Comparison of ENCODE assay signal across 8 mouse cellular contexts in the genomic region with DNA sequence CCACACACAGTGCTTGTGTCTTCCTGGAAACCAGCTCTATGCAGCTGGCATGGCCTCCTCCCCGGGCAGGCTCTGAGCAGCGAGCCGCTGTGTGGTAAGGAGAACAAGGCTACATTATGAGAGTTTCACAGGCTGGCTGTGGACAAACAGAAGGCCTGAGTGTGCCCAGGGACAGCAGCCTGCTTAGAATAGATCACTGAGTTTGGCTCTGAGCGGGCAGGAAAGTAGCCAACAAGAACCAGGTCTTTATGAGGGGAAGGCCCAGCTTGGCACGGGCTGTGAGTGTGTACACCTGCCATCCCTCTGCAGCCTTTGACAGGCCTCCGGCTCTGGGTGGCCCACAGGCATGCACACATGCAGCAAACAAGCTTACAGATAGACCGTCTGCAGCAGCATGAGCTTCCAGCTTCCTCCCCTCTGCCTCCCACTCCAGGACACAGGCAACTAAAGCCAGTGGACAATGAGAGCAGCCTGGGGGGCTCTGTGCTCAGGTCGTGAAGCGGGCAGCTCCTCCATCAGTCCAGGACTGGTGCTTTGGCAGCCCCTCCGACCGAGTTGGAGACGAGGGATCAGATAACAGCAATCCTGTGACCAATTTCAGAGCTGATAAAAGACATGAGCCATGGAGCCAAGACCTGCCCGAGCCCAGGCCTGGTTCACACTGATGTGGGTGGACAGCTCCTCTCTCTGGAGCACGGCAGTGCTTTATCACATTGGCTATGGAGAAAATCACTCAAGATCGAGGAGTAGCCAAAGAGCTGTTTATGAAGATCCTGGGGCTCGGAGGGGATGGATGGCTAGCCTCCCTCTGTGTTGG. TPM values are rescaled to one million over a fixed set of nuclear protein-coding genes. Genes with fewer than 3 reads are reported as not detected.
A peak's percentile ranks its signal among the peaks of the same experiment; 100 is the strongest.
DNase-seq lines count a peak whose midpoint lies in the region; ATAC-seq lines count a peak whose summit lies in the region.

No protein-coding gene starts in this region.

- no peak overlapping the region for H3K4me2 ChIP-seq in midbrain, embryonic 11.5 days
- no peak overlapping the region for H3K4me2 ChIP-seq in midbrain, embryonic 13.5 days (replicated peaks)
- no peak overlapping the region for H3K4me2 ChIP-seq in embryonic facial prominence, embryonic 14.5 days (ENCODE audit: low read depth, low read length)
- no peak overlapping the region for H3K4me2 ChIP-seq in neural tube, embryonic 15.5 days

- DNase-seq in midbrain, embryonic 11.5 days (ENCODE audit: low spot score, missing footprints) = peak; percentile 21
- no peak for DNase-seq in embryonic facial prominence, embryonic 14.5 days (ENCODE audit: low spot score)
- DNase-seq in layer of hippocampus, adult 9-11 months = peak; percentile 93
- DNase-seq in urinary bladder, postnatal 36 days (ENCODE audit: low spot score in 2 of 2) = no peak
- DNase-seq in thymus, postnatal 10 days (ENCODE audit: low spot score in 2 of 2) = no peak
- DNase-seq in retina, embryonic 14.5 days (ENCODE audit: low spot score) = no peak

- no peak overlapping the region for H3K9ac ChIP-seq in midbrain, embryonic 11.5 days (ENCODE audit: low read length)
- H3K9ac ChIP-seq in midbrain, embryonic 13.5 days (replicated peaks) = no peak overlapping the region
- 0 out of 2 replicates have a peak overlapping the region, but pooled peaks have one; percentile 10 for H3K9ac ChIP-seq in embryonic facial prominence, embryonic 14.5 days (ENCODE audit: low read depth, low read length)
- H3K9ac ChIP-seq in neural tube, embryonic 15.5 days (replicated peaks) = no peak overlapping the region

- 80% methylated on average over 16 of the region's 16 CpGs for WGBS in midbrain, embryonic 11.5 days
- WGBS in midbrain, embryonic 13.5 days = 75% methylated on average over 16 of the region's 16 CpGs
- 43% methylated on average over 16 of the region's 16 CpGs for WGBS in embryonic facial prominence, embryonic 14.5 days
- 65% methylated on average over 16 of the region's 16 CpGs for WGBS in neural tube, embryonic 15.5 days

- no peaks in the 10 kb centered on the region for H3K27me3 ChIP-seq in midbrain, embryonic 11.5 days (ENCODE audit: control insufficient read depth, insufficient read depth, low read length)
- 0 out of 2 replicates have a peak, but pooled peaks cover 5% of the 10 kb centered on the region for H3K27me3 ChIP-seq in midbrain, embryonic 13.5 days
- no peaks in the 10 kb centered on the region for H3K27me3 ChIP-seq in embryonic facial prominence, embryonic 14.5 days (replicated peaks; ENCODE audit: control insufficient read depth, insufficient read depth, low read length)
- 0 out of 2 replicates have a peak, but pooled peaks cover 3% of the 10 kb centered on the region for H3K27me3 ChIP-seq in neural tube, embryonic 15.5 days (replicated peaks)

- H3K36me3 ChIP-seq in midbrain, embryonic 11.5 days (ENCODE audit: control insufficient read depth, insufficient read depth, low read length) = no peaks in the 10 kb centered on the region
- no peaks in the 10 kb centered on the region for H3K36me3 ChIP-seq in midbrain, embryonic 13.5 days
- no peaks in the 10 kb centered on the region for H3K36me3 ChIP-seq in embryonic facial prominence, embryonic 14.5 days (ENCODE audit: control insufficient read depth, insufficient read depth, low read length)
- H3K36me3 ChIP-seq in neural tube, embryonic 15.5 days = no peaks in the 10 kb centered on the region

- H3K9me3 ChIP-seq in midbrain, embryonic 11.5 days (ENCODE audit: control insufficient read depth, low read length) = no peaks in the 10 kb centered on the region
- H3K9me3 ChIP-seq in midbrain, embryonic 13.5 days = no peaks in the 10 kb centered on the region
- no peaks in the 10 kb centered on the region for H3K9me3 ChIP-seq in embryonic facial prominence, embryonic 14.5 days (ENCODE audit: control insufficient read depth, low read length)
- no peaks in the 10 kb centered on the region for H3K9me3 ChIP-seq in neural tube, embryonic 15.5 days (replicated peaks)

- H3K4me1 ChIP-seq in midbrain, embryonic 11.5 days (ENCODE audit: control insufficient read depth, insufficient read depth, low read length) = no peaks in the 10 kb centered on the region
- H3K4me1 ChIP-seq in midbrain, embryonic 13.5 days (replicated peaks) = no peaks in the 10 kb centered on the region; the same call in 1 of the 2 replicates
- no peaks in the 10 kb centered on the region for H3K4me1 ChIP-seq in embryonic facial prominence, embryonic 14.5 days (ENCODE audit: control insufficient read depth, insufficient read depth, low read length)
- no peaks in the 10 kb centered on the region; the same call in 1 of the 2 replicates for H3K4me1 ChIP-seq in neural tube, embryonic 15.5 days

- no peak overlapping the region for H3K27ac ChIP-seq in midbrain, embryonic 11.5 days (ENCODE audit: low read depth, low read length)
- H3K27ac ChIP-seq in midbrain, embryonic 13.5 days = no peak overlapping the region
- H3K27ac ChIP-seq in embryonic facial prominence, embryonic 14.5 days (replicated peaks; ENCODE audit: low read depth, low read length) = peak overlapping the region; percentile 15; the same call in 1 of the 2 replicates
- H3K27ac ChIP-seq in neural tube, embryonic 15.5 days (replicated peaks) = peak overlapping the region; percentile 60

- ATAC-seq in midbrain, embryonic 11.5 days (ENCODE audit: low FRiP score) = no peak
- no peak for ATAC-seq in midbrain, embryonic 13.5 days
- ATAC-seq in embryonic facial prominence, embryonic 14.5 days (ENCODE audit: low read depth) = peak; percentile 57; the same call in 1 of the 2 replicates
- peak; percentile 83 for ATAC-seq in neural tube, embryonic 15.5 days (ENCODE audit: low FRiP score)

- H3K4me3 ChIP-seq in midbrain, embryonic 11.5 days (ENCODE audit: low read depth, low read length) = no peak overlapping the region
- no peak overlapping the region for H3K4me3 ChIP-seq in midbrain, embryonic 13.5 days (replicated peaks)
- H3K4me3 ChIP-seq in embryonic facial prominence, embryonic 14.5 days (ENCODE audit: low read depth, low read length) = no peak overlapping the region
- H3K4me3 ChIP-seq in neural tube, embryonic 15.5 days (replicated peaks) = no peak overlapping the region

RNA-seq across cellular contexts. Expression of a gene that starts 9.4 kb away (rescaled TPM):
- 20.8 and 23.3 TPM in 2 replicates for polyA plus RNA-seq in midbrain, embryonic 11.5 days (2014; fragmentation: Nextera tagmentation; extraction: Ambion mirVana)
- 23.7 and 27.6 TPM in 2 replicates for polyA plus RNA-seq in midbrain, embryonic 13.5 days (2015; fragmentation: Nextera tagmentation; extraction: Ambion mirVana)
- polyA plus RNA-seq in embryonic facial prominence, embryonic 14.5 days (2014; fragmentation: Nextera tagmentation; extraction: Ambion mirVana) = 26.3 and 27.8 TPM in 2 replicates
- polyA plus RNA-seq in neural tube, embryonic 15.5 days (2015; fragmentation: Nextera tagmentation; extraction: Ambion mirVana) = 26.3 and 30.0 TPM in 2 replicates

RNA-seq across cellular contexts. Expression of a gene that starts 43.2 kb away (rescaled TPM):
- 32.9 and 35.6 TPM in 2 replicates for polyA plus RNA-seq in midbrain, embryonic 11.5 days (2014; fragmentation: Nextera tagmentation; extraction: Ambion mirVana)
- 39.4 and 40.5 TPM in 2 replicates for polyA plus RNA-seq in midbrain, embryonic 13.5 days (2015; fragmentation: Nextera tagmentation; extraction: Ambion mirVana)
- 20.7 and 21.5 TPM in 2 replicates for polyA plus RNA-seq in embryonic facial prominence, embryonic 14.5 days (2014; fragmentation: Nextera tagmentation; extraction: Ambion mirVana)
- polyA plus RNA-seq in neural tube, embryonic 15.5 days (2015; fragmentation: Nextera tagmentation; extraction: Ambion mirVana) = 26.6 and 29.1 TPM in 2 replicates

RNA-seq across cellular contexts. Expression of a gene that starts 57.6 kb away (rescaled TPM):
- polyA plus RNA-seq in midbrain, embryonic 11.5 days (2014; fragmentation: Nextera tagmentation; extraction: Ambion mirVana) = 615 and 623 TPM in 2 replicates
- polyA plus RNA-seq in midbrain, embryonic 13.5 days (2015; fragmentation: Nextera tagmentation; extraction: Ambion mirVana) = 296 and 302 TPM in 2 replicates
- 582 TPM in 2 replicates for polyA plus RNA-seq in embryonic facial prominence, embryonic 14.5 days (2014; fragmentation: Nextera tagmentation; extraction: Ambion mirVana)
- polyA plus RNA-seq in neural tube, embryonic 15.5 days (2015; fragmentation: Nextera tagmentation; extraction: Ambion mirVana) = 315 and 350 TPM in 2 replicates

Comparison
In these comparisons a context has a peak if more than half of its experiments do, and no peak if none do; other contexts are left out.
1. ATAC-seq: peak in embryonic facial prominence, embryonic 14.5 days (single experiment) and neural tube, embryonic 15.5 days (single experiment); none in midbrain, embryonic 11.5 days (single experiment) and midbrain, embryonic 13.5 days (single experiment).
2. DNase-seq: peak in midbrain, embryonic 11.5 days (single experiment) and layer of hippocampus, adult 9-11 months (single experiment); none in embryonic facial prominence, embryonic 14.5 days (single experiment), urinary bladder, postnatal 36 days (0 of 2), thymus, postnatal 10 days (0 of 2) and retina, embryonic 14.5 days (single experiment).
3. H3K27ac ChIP-seq: peak in embryonic facial prominence, embryonic 14.5 days (single experiment) and neural tube, embryonic 15.5 days (single experiment); none in midbrain, embryonic 11.5 days (single experiment) and midbrain, embryonic 13.5 days (single experiment).